12 mouse cellular contexts compared by ENCODE assay signal in the genomic region with DNA sequence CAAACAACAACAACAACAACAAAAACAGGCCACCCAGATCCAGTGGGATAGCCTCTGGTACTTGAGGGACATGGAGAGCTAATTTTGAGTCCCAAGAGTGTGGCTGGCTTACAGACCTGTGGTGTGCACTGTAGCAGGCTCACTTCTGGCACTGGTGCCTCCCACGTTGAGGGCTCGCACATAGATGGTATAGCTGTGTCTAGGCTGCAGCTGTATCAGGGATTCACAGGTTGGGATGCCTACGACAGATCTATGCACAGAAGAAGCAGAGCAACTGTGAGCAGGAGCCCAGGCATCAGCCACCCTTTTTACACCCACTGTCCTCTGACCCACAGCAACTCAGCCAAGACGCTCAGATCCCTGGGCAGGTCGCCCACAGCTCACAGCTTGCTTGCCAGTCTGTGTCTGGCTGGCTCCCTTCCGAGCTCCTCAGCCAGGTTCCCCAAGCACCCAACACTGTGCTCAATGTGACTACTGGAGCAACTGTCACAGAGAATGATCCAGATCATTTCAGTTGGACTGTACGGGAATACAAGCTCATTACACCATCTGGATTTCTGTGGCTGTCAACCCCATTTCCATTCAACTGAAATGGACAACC. TPM values are rescaled to one million over a fixed set of nuclear protein-coding genes. Genes with fewer than 3 reads are reported as not detected.
DNase-seq lines count a peak whose midpoint lies in the region; ATAC-seq and TF ChIP-seq lines count a peak whose summit lies in the region.
"Had no signal": no experiment of that assay in that cellular context is flagged by ENCODE, and none has a peak within 500 bp of the region (broad histone marks: within the 10 kb centered on the region; RNA-seq: fewer than 3 reads in every experiment).

No protein-coding gene starts in this region.

- no peak overlapping the region for H3K4me2 ChIP-seq in intestine, embryonic 16.5 days (ENCODE audit: low read depth, low read length)
- H3K4me2 ChIP-seq: embryonic facial prominence, embryonic 15.5 days; limb, embryonic 13.5 days; neural tube, embryonic 13.5 days had no signal

- no peak for TF ChIP-seq POLR2A in lung, adult 2 months (IDR thresholded peaks at IDR 0.05; ENCODE audit: borderline replicate concordance, extremely low read depth, low read depth, low read length)

- ATAC-seq in intestine, embryonic 16.5 days: no peak
- ATAC-seq: Patski had no signal

- no peak for TF ChIP-seq CTCF in lung, adult 2 months (IDR thresholded peaks at IDR 0.05; ENCODE audit: insufficient read depth, low read length)

- WGBS in lung, adult 2 months: 69% methylated on average over 7 of the region's 7 CpGs
- WGBS in intestine, embryonic 16.5 days: 87% methylated on average over 7 of the region's 7 CpGs

- no peak overlapping the region for H3K27ac ChIP-seq in intestine, embryonic 16.5 days (ENCODE audit: low read length)
- H3K27ac ChIP-seq: embryonic facial prominence, embryonic 15.5 days; limb, embryonic 13.5 days; neural tube, embryonic 13.5 days had no signal

- no peak overlapping the region for H3K9ac ChIP-seq in intestine, embryonic 16.5 days (ENCODE audit: low read depth, low read length)
- H3K9ac ChIP-seq: embryonic facial prominence, embryonic 15.5 days; limb, embryonic 13.5 days; neural tube, embryonic 13.5 days had no signal

- no peaks in the 10 kb centered on the region for H3K27me3 ChIP-seq in intestine, embryonic 16.5 days (replicated peaks; ENCODE audit: control insufficient read depth, insufficient read depth, low read length)
- H3K27me3 ChIP-seq: embryonic facial prominence, embryonic 15.5 days; limb, embryonic 13.5 days; neural tube, embryonic 13.5 days had no signal

- peak; percentile 50 for DNase-seq in lung, postnatal 10 days
- no peak for DNase-seq in lung, adult 2 months
- peak; percentile 30 for DNase-seq in cerebellum, adult 9-11 months
- DNase-seq in heart, postnatal 10 days: peak; percentile 85 to 87
- peak; percentile 37 to 71 for DNase-seq in left cerebral cortex, adult 9 months (ENCODE audit: low spot score in 2 of 2)
- no peak for DNase-seq in thymus, postnatal 14 days
- no peak for DNase-seq in embryo, embryonic 10 days (ENCODE audit: low spot score)

- H3K4me1 ChIP-seq in lung, adult 2 months (ENCODE audit: control insufficient read depth, insufficient read depth, low read length): no peaks in the 10 kb centered on the region
- H3K4me1 ChIP-seq in intestine, embryonic 16.5 days (ENCODE audit: control insufficient read depth, insufficient read depth, low read length): no peaks in the 10 kb centered on the region
- H3K4me1 ChIP-seq: embryonic facial prominence, embryonic 15.5 days; limb, embryonic 13.5 days had no signal

- intact Hi-C loops in heart, postnatal 10 days (cut with DNase I): no loop called here

- H3K4me3 ChIP-seq in lung, adult 2 months (replicated peaks; ENCODE audit: extremely low read depth, low read depth, low read length): no peak overlapping the region
- H3K4me3 ChIP-seq in intestine, embryonic 16.5 days (ENCODE audit: low read length): no peak overlapping the region
- H3K4me3 ChIP-seq: embryonic facial prominence, embryonic 15.5 days; limb, embryonic 13.5 days; neural tube, embryonic 13.5 days had no signal

- H3K36me3 ChIP-seq in intestine, embryonic 16.5 days (ENCODE audit: control insufficient read depth, insufficient read depth, low read length): no peaks in the 10 kb centered on the region
- H3K36me3 ChIP-seq: embryonic facial prominence, embryonic 15.5 days; limb, embryonic 13.5 days; neural tube, embryonic 13.5 days had no signal

- no peaks in the 10 kb centered on the region for H3K9me3 ChIP-seq in intestine, embryonic 16.5 days (ENCODE audit: control insufficient read depth, low read length)
- H3K9me3 ChIP-seq: embryonic facial prominence, embryonic 15.5 days; limb, embryonic 13.5 days; neural tube, embryonic 13.5 days had no signal

RNA-seq across cellular contexts. Expression of a gene that starts 24.7 kb away (rescaled TPM):
- polyA plus RNA-seq in lung, adult 2 months (2012; rRNA removed): 1.0 and 2.7 TPM in 2 replicates
- total RNA-seq in heart, postnatal 10 days (2021): 100 to 1,000 TPM; 214 to 226 TPM
- polyA plus RNA-seq in intestine, embryonic 16.5 days (2015; fragmentation: Nextera tagmentation; extraction: Ambion mirVana): 0.07 and 0.11 TPM in 2 replicates
- polyA plus RNA-seq: Patski had no signal

RNA-seq across cellular contexts. Expression of a gene that starts 29.0 kb away (rescaled TPM):
- 24.8 and 28.2 TPM in 2 replicates for polyA plus RNA-seq in lung, adult 2 months (2012; rRNA removed)
- 1 to 10 TPM; 8.1 to 9.2 TPM for total RNA-seq in heart, postnatal 10 days (2021)
- polyA plus RNA-seq in intestine, embryonic 16.5 days (2015; fragmentation: Nextera tagmentation; extraction: Ambion mirVana): 1.4 and 1.9 TPM in 2 replicates

RNA-seq across cellular contexts. Expression of a gene that starts 43.9 kb away (rescaled TPM):
- not detected in 2 replicates for polyA plus RNA-seq in lung, adult 2 months (2012; rRNA removed)
- not detected for total RNA-seq in heart, postnatal 10 days (2021)
- polyA plus RNA-seq in intestine, embryonic 16.5 days (2015; fragmentation: Nextera tagmentation; extraction: Ambion mirVana): not detected in 2 replicates
- polyA plus RNA-seq: embryonic facial prominence, embryonic 15.5 days; limb, embryonic 13.5 days; neural tube, embryonic 13.5 days; Patski had no signal

RNA-seq across cellular contexts. Expression of a gene that starts 48.3 kb away (rescaled TPM):
- 0.08 and 0.09 TPM in 2 replicates for polyA plus RNA-seq in lung, adult 2 months (2012; rRNA removed)
- total RNA-seq in heart, postnatal 10 days (2021): under 1 TPM in 1 of 2 experiments, not detected in 1; 0.22 TPM
- 4.4 and 5.2 TPM in 2 replicates for polyA plus RNA-seq in intestine, embryonic 16.5 days (2015; fragmentation: Nextera tagmentation; extraction: Ambion mirVana)

Comparison
In these comparisons a context has a peak if more than half of its experiments do, and no peak if none do; other contexts are left out.
1. DNase-seq: peak in lung, postnatal 10 days (single experiment), cerebellum, adult 9-11 months (single experiment), heart, postnatal 10 days (2 of 2) and left cerebral cortex, adult 9 months (2 of 2); none in lung, adult 2 months (single experiment), thymus, postnatal 14 days (single experiment) and embryo, embryonic 10 days (single experiment).